Mouse (Mus musculus): ENCODE results near the gene Fam198b. TPM values are rescaled to one million over a fixed set of nuclear protein-coding genes. Genes with fewer than 3 reads are reported as not detected.

Gene Fam198b
- polyA plus RNA-seq (2012; fragmentation: generic; extraction: Trizol): 2.5 TPM
- long read RNA-seq, experiment 1, full-length matches to known transcripts: 1 of 3 reads
- long read RNA-seq, experiment 1, partial matches to known transcripts: 0 of 3 reads
- long read RNA-seq, experiment 1, other reads (novel, unspliced or antisense): 2 of 3 reads
- long read RNA-seq, experiment 2, full-length matches to known transcripts: 18 of 31 reads
- long read RNA-seq, experiment 2, partial matches to known transcripts: 0 of 31 reads
- long read RNA-seq, experiment 2, other reads (novel, unspliced or antisense): 13 of 31 reads

GRCm38 (mm10) chr3:79884305-79884704, at the start of gene Fam198b:
TSS of gene Fam198b (plus strand) at chr3:79884533.
- no peaks in the 10 kb centered on the region for H3K27me3 ChIP-seq (ENCODE audit: control insufficient read depth, insufficient read depth, insufficient read length)
- TF ChIP-seq CTCF (IDR thresholded peaks at IDR 0.05; ENCODE audit: control insufficient read depth, insufficient read depth, insufficient read length) (no peak), USF1 (IDR thresholded peaks at IDR 0.05; ENCODE audit: low read depth) (no peak), MYOG (IDR thresholded peaks at IDR 0.05; ENCODE audit: control insufficient read depth, extremely low read depth, insufficient read length) (no peak), CEBPB (IDR thresholded peaks at IDR 0.05; ENCODE audit: low read depth) (no peak), MAX (IDR thresholded peaks at IDR 0.05) (no peak), MYOD1 (IDR thresholded peaks at IDR 0.05; ENCODE audit: control insufficient read depth, insufficient read length, low read depth) (no peak), FOSL1 (IDR thresholded peaks at IDR 0.05; ENCODE audit: insufficient read depth, low read length, poor library complexity, severe bottlenecking) (no peak)
- no peaks in the 10 kb centered on the region for H3K79me3 ChIP-seq (ENCODE audit: low read depth)

GRCm38 (mm10) chr3:79838751-79839150, 45.6 kb upstream of the Fam198b start:
- TF ChIP-seq MYOD1 (IDR thresholded peaks at IDR 0.05; ENCODE audit: control insufficient read depth, insufficient read length, low read depth) (no peak), FOSL1 (IDR thresholded peaks at IDR 0.05; ENCODE audit: insufficient read depth, low read length, poor library complexity, severe bottlenecking) (no peak), MAX (IDR thresholded peaks at IDR 0.05) (no peak), CEBPB (IDR thresholded peaks at IDR 0.05; ENCODE audit: low read depth) (no peak), CTCF (IDR thresholded peaks at IDR 0.05; ENCODE audit: control insufficient read depth, insufficient read depth, insufficient read length) (no peak)

More at GRCm38 (mm10) chr3:79884305-79884704, at the start of gene Fam198b:
- H3K4me3 ChIP-seq (ENCODE audit: insufficient read depth, poor library complexity, severe bottlenecking): no peak within 1 kb of the TSS
- no peak within 1 kb of the TSS for H3ac ChIP-seq (ENCODE audit: control insufficient read depth, insufficient read length, low read depth)
- no peaks in the 10 kb centered on the region for H3K79me2 ChIP-seq (ENCODE audit: control insufficient read depth, insufficient read depth)
- no peaks in the 10 kb centered on the region for H3K36me3 ChIP-seq (ENCODE audit: control insufficient read depth, insufficient read depth)

GRCm38 (mm10) chr3:79841475-79841874, 42.9 kb upstream of the Fam198b start:
- no peaks in the 10 kb centered on the region for H3K27me3 ChIP-seq (ENCODE audit: control insufficient read depth, insufficient read depth, insufficient read length)
- no peaks in the 10 kb centered on the region for H3K36me3 ChIP-seq (ENCODE audit: control insufficient read depth, insufficient read depth)
- no peaks in the 10 kb centered on the region for H3K79me3 ChIP-seq (ENCODE audit: low read depth)
- no peaks in the 10 kb centered on the region for H3K79me2 ChIP-seq (ENCODE audit: control insufficient read depth, insufficient read depth)
- no peak overlapping the region for H3ac ChIP-seq (ENCODE audit: control insufficient read depth, insufficient read length, low read depth)
- no peak for TF ChIP-seq USF1 (IDR thresholded peaks at IDR 0.05; ENCODE audit: low read depth)
- no peak for TF ChIP-seq FOSL1 (IDR thresholded peaks at IDR 0.05; ENCODE audit: insufficient read depth, low read length, poor library complexity, severe bottlenecking)
- TF ChIP-seq MAX (IDR thresholded peaks at IDR 0.05): no peak
- TF ChIP-seq MYOG (IDR thresholded peaks at IDR 0.05; ENCODE audit: control insufficient read depth, extremely low read depth, insufficient read length): no peak
- no peak for TF ChIP-seq CTCF (IDR thresholded peaks at IDR 0.05; ENCODE audit: control insufficient read depth, insufficient read depth, insufficient read length)
- no peak for TF ChIP-seq MYOD1 (IDR thresholded peaks at IDR 0.05; ENCODE audit: control insufficient read depth, insufficient read length, low read depth)
- H3K4me3 ChIP-seq (ENCODE audit: insufficient read depth, poor library complexity, severe bottlenecking): peak overlapping the region; percentile 31

More at GRCm38 (mm10) chr3:79838751-79839150, 45.6 kb upstream of the Fam198b start:
- peaks cover 8% of the 10 kb centered on the region for H3K36me3 ChIP-seq (ENCODE audit: control insufficient read depth, insufficient read depth)
- no peaks in the 10 kb centered on the region for H3K27me3 ChIP-seq (ENCODE audit: control insufficient read depth, insufficient read depth, insufficient read length)
- H3K4me3 ChIP-seq (ENCODE audit: insufficient read depth, poor library complexity, severe bottlenecking): no peak overlapping the region
- H3K79me2 ChIP-seq (ENCODE audit: control insufficient read depth, insufficient read depth): no peaks in the 10 kb centered on the region
- H3ac ChIP-seq (ENCODE audit: control insufficient read depth, insufficient read length, low read depth): no peak overlapping the region
- H3K79me3 ChIP-seq (ENCODE audit: low read depth): no peaks in the 10 kb centered on the region

GRCm38 (mm10) chr3:79842165-79842564, 42.2 kb upstream of the Fam198b start:
- Histone ChIP-seq H3K4me3 (ENCODE audit: insufficient read depth, poor library complexity, severe bottlenecking) (peak overlapping the region; percentile 31), H3K79me2 (ENCODE audit: control insufficient read depth, insufficient read depth) (no peaks in the 10 kb centered on the region)

GRCm38 (mm10) chr3:79842616-79843016, 41.7 kb upstream of the Fam198b start:
- no peaks in the 10 kb centered on the region for H3K27me3 ChIP-seq (ENCODE audit: control insufficient read depth, insufficient read depth, insufficient read length)
- peak overlapping the region; percentile 83 for H3ac ChIP-seq (ENCODE audit: control insufficient read depth, insufficient read length, low read depth)
- no peaks in the 10 kb centered on the region for H3K79me3 ChIP-seq (ENCODE audit: low read depth)
- H3K4me3 ChIP-seq (ENCODE audit: insufficient read depth, poor library complexity, severe bottlenecking): peak overlapping the region; percentile 31
- H3K36me3 ChIP-seq (ENCODE audit: control insufficient read depth, insufficient read depth): no peaks in the 10 kb centered on the region
- TF ChIP-seq MAX (IDR thresholded peaks at IDR 0.05) (no peak), FOSL1 (IDR thresholded peaks at IDR 0.05; ENCODE audit: insufficient read depth, low read length, poor library complexity, severe bottlenecking) (no peak), CEBPB (IDR thresholded peaks at IDR 0.05; ENCODE audit: low read depth) (no peak), USF1 (IDR thresholded peaks at IDR 0.05; ENCODE audit: low read depth) (no peak), MYOD1 (IDR thresholded peaks at IDR 0.05; ENCODE audit: control insufficient read depth, insufficient read length, low read depth) (no peak), MYOG (IDR thresholded peaks at IDR 0.05; ENCODE audit: control insufficient read depth, extremely low read depth, insufficient read length) (no peak), CTCF (IDR thresholded peaks at IDR 0.05; ENCODE audit: control insufficient read depth, insufficient read depth, insufficient read length) (no peak)
- H3K79me2 ChIP-seq (ENCODE audit: control insufficient read depth, insufficient read depth): no peaks in the 10 kb centered on the region

More at GRCm38 (mm10) chr3:79842165-79842564, 42.2 kb upstream of the Fam198b start:
- TF ChIP-seq MYOG (IDR thresholded peaks at IDR 0.05; ENCODE audit: control insufficient read depth, extremely low read depth, insufficient read length) (no peak), USF1 (IDR thresholded peaks at IDR 0.05; ENCODE audit: low read depth) (peak; percentile 98), MAX (IDR thresholded peaks at IDR 0.05) (peak; percentile 72), MYOD1 (IDR thresholded peaks at IDR 0.05; ENCODE audit: control insufficient read depth, insufficient read length, low read depth) (no peak)
- Histone ChIP-seq H3K36me3 (ENCODE audit: control insufficient read depth, insufficient read depth) (no peaks in the 10 kb centered on the region), H3ac (ENCODE audit: control insufficient read depth, insufficient read length, low read depth) (peak overlapping the region; percentile 62), H3K27me3 (ENCODE audit: control insufficient read depth, insufficient read depth, insufficient read length) (no peaks in the 10 kb centered on the region), H3K79me3 (ENCODE audit: low read depth) (no peaks in the 10 kb centered on the region)
